Mouse (Mus musculus): ENCODE measurements around the gene Dedd. TPM values are rescaled to one million over a fixed set of nuclear protein-coding genes. Genes with fewer than 3 reads are reported as not detected.
A peak's percentile ranks its signal among the peaks of the same experiment; 100 is the strongest.
"Not testable (repeated sequence)": the region's sequence is repeated elsewhere in the genome, so short reads cannot be mapped to it uniquely, and the experiment has no call there.

The Dedd gene
- polyA plus RNA-seq, 1 experiment from 2014 or later, result 61.5 TPM

DNA sequence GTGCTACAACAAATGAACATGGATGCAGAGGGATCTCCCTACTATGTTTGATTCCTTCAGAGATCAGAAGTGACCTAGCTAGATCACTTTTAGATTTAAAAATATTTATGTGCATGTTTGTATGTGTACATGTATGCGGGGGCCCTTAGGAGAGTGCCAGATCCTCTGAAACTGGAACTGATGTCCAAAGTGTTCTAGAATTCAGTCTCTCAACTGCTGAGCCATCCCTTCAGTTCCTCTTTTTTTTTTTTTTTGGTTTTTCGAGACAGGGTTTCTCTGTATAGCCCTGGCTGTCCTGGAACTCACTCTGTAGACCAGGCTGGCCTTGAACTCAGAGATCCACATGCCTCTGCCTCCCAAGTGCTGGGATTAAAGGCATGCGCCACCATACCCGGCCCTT lies 2.4 kb upstream of the Dedd start:
- not testable (repeated sequence) for H3K36me3 ChIP-seq (ENCODE audit: control insufficient read depth, insufficient read depth, low read length); H3K4me3 ChIP-seq (replicated peaks; ENCODE audit: low read depth, low read length); DNase-seq; H3K9ac ChIP-seq (replicated peaks; ENCODE audit: low read length); H3K27ac ChIP-seq (replicated peaks; ENCODE audit: low read depth, low read length); H3K27me3 ChIP-seq (ENCODE audit: control insufficient read depth, insufficient read depth, low read length); H3K9me3 ChIP-seq (ENCODE audit: control insufficient read depth, low read length); ATAC-seq (ENCODE audit: low FRiP score, low TSS enrichment); H3K4me2 ChIP-seq (ENCODE audit: low read length)
- 83% methylated on average over 4 of the region's 4 CpGs for WGBS
- H3K4me1 ChIP-seq (ENCODE audit: control insufficient read depth, insufficient read depth, low read length), result peaks cover 25% of the 10 kb centered on the region

DNA sequence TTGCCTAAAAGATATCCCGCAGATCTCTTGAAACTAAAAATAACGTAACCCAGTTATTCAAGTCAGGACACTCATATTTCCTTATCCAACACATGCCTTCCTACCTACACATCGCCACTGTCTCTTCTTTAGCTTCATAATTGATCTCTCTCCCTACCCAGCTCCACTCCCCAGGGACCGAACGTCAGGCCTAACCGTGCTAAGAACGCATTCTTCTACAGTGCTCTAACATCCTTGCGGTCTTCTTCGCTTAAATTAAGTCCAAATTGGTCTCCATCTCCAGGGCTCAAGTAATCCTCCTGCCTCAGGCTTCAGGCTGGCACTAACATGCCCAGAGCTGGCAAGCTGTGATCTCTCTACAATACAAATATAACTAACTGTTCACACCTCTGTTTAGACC lies 701 bp upstream of the Dedd start:
- 33% methylated on average over 9 of the region's 9 CpGs for WGBS
- Histone ChIP-seq H3K9me3 (ENCODE audit: control insufficient read depth, low read length) (no peaks in the 10 kb centered on the region), H3K4me2 (ENCODE audit: low read length) (peak overlapping the region; percentile 83), H3K27ac (replicated peaks; ENCODE audit: low read depth, low read length) (peak overlapping the region; percentile 99), H3K4me1 (ENCODE audit: control insufficient read depth, insufficient read depth, low read length) (peaks cover 32% of the 10 kb centered on the region), H3K4me3 (replicated peaks; ENCODE audit: low read depth, low read length) (peak overlapping the region; percentile 82), H3K27me3 (ENCODE audit: control insufficient read depth, insufficient read depth, low read length) (no peaks in the 10 kb centered on the region), H3K9ac (replicated peaks; ENCODE audit: low read length) (peak overlapping the region; percentile 84), H3K36me3 (ENCODE audit: control insufficient read depth, insufficient read depth, low read length) (0 out of 2 replicates have a peak, but pooled peaks cover 5% of the 10 kb centered on the region)
- ATAC-seq (ENCODE audit: low FRiP score, low TSS enrichment) (no peak), DNase-seq (peak; percentile 68)

DNA sequence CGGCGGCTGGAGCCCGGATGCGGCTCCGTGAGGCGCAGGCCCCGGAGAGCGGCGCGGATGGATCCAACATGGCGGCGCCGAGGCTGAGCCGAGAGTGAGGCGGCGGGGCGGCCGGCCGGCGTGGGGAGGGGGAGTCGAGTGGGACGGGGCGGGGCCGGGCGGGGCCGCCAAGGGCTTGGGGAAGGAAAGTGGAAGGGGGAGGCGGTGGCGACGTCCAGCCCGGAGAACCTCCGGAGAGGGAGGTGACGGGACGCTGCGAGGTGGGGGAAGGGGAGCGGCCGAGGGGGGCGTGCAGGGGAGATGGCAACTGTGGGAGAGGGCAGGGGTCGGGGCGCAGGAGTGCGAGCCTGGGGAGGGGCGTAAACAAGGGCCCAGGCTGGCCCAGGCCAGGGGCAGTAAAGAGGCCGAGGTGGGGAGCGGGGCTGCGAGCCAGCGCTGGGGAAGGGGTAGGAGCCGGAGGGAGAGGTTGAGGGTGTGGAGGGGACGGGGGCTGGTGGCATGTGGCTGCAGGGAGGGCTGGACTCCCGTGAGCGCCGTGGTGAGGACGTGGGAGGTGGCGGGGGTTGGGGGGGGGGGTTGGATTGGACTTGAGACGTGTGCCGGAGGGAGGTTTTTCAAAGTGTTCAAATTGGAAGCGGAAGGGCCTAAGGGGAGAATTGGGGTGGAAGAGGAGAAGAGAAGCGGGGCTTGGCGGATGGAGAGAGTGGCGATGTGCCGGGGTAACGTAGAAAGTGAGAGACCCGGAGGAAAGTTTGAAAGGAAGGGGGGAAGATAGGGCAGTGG lies 679 bp downstream of the Dedd start:
- Histone ChIP-seq H3K4me3 (replicated peaks; ENCODE audit: low read depth, low read length) (peak overlapping the region; percentile 82), H3K27ac (replicated peaks; ENCODE audit: low read depth, low read length) (peak overlapping the region; percentile 99), H3K27me3 (ENCODE audit: control insufficient read depth, insufficient read depth, low read length) (no peaks in the 10 kb centered on the region), H3K9ac (replicated peaks; ENCODE audit: low read length) (peak overlapping the region; percentile 84), H3K4me2 (ENCODE audit: low read length) (peak overlapping the region; percentile 83), H3K36me3 (ENCODE audit: control insufficient read depth, insufficient read depth, low read length) (peaks cover 7% of the 10 kb centered on the region; the same call in 1 of the 2 replicates), H3K9me3 (ENCODE audit: control insufficient read depth, low read length) (no peaks in the 10 kb centered on the region), H3K4me1 (ENCODE audit: control insufficient read depth, insufficient read depth, low read length) (peaks cover 32% of the 10 kb centered on the region)
- DNase-seq (peak; percentile 93), ATAC-seq (ENCODE audit: low FRiP score, low TSS enrichment) (peak; percentile 88)
- WGBS, result 1% methylated on average over 60 of the region's 61 CpGs

DNA sequence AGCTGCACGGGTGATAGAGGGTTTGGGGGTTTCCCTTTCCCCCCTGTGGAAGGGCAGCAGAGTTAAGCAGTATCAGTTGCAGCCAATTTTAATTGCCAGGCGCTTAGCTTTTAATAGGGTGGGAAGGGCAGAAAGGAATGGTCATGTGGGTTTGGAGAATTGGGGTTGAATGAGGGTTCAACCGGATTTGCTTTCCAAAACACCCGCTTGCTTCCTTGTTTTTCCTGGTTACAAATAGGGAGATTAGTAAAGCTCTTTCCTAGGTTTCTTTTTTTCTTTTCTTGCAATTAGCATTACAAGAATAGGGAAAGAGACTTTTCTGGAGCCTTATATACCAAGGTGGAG lies 1.2 kb downstream of the Dedd start:
- Histone ChIP-seq H3K36me3 (ENCODE audit: control insufficient read depth, insufficient read depth, low read length) (peaks cover 7% of the 10 kb centered on the region; the same call in 1 of the 2 replicates), H3K9ac (replicated peaks; ENCODE audit: low read length) (peak overlapping the region; percentile 84), H3K4me2 (ENCODE audit: low read length) (peak overlapping the region; percentile 83), H3K4me1 (ENCODE audit: control insufficient read depth, insufficient read depth, low read length) (peaks cover 32% of the 10 kb centered on the region), H3K27ac (replicated peaks; ENCODE audit: low read depth, low read length) (peak overlapping the region; percentile 99), H3K4me3 (replicated peaks; ENCODE audit: low read depth, low read length) (peak overlapping the region; percentile 82), H3K27me3 (ENCODE audit: control insufficient read depth, insufficient read depth, low read length) (no peaks in the 10 kb centered on the region), H3K9me3 (ENCODE audit: control insufficient read depth, low read length) (no peaks in the 10 kb centered on the region)
- DNase-seq (no peak), ATAC-seq (ENCODE audit: low FRiP score, low TSS enrichment) (no peak)
- WGBS, result 2% methylated on average over 4 of the region's 4 CpGs

DNA sequence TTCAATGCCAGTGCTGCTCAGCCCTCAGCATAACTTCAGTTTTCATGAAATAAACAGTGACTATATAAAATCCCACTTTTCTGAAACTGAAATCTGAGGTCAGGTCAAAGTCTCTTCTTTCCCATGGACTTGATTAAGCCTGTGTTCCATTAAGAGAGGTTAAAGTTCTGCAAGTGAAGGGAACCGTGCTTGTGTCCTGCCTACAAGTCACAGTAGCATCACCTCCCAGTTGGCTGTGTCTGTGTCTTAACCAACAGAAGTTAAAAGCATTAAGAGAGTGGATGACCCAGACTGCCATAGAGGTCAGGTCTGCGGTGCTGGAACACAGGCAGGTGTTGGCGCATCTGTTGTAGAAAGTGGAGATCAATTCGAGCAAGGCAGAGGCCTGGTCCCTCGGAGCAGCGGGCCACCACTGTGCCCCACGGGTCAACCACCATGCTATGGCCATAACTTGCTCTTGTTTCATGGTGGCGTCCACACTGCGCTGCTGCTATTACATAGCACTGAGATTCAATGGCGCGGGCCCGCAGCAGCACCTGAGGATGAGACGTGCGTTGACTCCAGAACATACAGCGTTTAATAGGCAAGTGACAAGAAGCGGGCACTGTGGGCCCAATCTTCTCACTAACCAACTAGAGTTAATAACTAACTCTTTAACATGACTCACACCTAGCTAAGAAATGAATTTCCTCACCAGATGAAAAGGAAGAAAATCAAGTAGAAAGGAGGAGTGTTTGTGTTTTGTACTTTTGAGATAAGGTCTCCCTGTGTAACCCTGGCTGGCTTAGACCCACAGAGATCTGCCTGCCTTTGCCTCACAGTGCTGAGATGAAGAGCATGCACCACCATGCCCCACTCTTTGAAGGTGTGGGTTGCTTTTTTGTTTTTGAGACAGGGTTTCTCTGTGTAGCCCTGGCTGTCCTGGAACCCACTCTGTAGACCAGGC lies 13.6 kb downstream of the Dedd start:
- Histone ChIP-seq H3K27me3 (ENCODE audit: control insufficient read depth, insufficient read depth, low read length) (no peaks in the 10 kb centered on the region), H3K4me2 (ENCODE audit: low read length) (no peak overlapping the region), H3K4me1 (ENCODE audit: control insufficient read depth, insufficient read depth, low read length) (peaks cover 16% of the 10 kb centered on the region), H3K9ac (replicated peaks; ENCODE audit: low read length) (no peak overlapping the region), H3K27ac (replicated peaks; ENCODE audit: low read depth, low read length) (no peak overlapping the region), H3K9me3 (ENCODE audit: control insufficient read depth, low read length) (peaks cover 7% of the 10 kb centered on the region), H3K4me3 (replicated peaks; ENCODE audit: low read depth, low read length) (no peak overlapping the region), H3K36me3 (ENCODE audit: control insufficient read depth, insufficient read depth, low read length) (peaks cover 61% of the 10 kb centered on the region)
- WGBS, result 96% methylated on average over 16 of the region's 16 CpGs
- DNase-seq (no peak), ATAC-seq (ENCODE audit: low FRiP score, low TSS enrichment) (no peak)

DNA sequence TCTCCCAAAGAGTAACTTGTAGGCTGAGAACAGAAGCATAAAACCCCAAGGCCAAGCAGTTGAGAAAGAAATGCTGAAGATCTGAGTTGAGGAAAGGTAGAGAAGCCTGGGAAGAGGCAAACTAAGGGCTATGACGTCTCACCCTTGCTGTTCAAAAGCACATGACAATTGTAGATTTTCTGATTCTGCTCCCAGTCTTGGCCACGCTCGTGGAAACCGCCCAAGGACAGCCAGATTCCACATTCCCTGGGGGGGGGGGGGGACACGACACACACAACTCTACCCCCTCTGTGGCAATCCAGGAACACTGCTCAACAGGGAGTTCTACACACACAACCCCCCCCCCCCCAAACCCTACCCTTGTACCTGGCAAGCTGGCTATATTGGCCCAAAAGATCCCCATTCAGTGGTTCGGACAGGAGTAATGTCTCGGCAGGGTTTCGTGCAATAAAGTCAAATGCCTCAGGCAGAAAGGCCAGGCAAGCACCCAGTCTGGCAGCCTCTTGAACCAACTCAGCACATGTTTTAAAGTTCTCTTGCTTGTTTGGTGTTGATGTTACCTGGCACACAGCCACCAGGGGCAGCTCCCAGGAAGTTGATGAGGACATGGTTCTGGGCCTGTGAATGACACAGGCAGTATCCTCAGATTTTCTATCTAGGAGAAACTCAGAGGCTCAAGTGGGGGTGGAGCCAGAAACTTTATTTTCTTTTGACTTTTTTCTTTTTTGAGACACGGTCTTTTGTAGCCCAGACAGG lies 15.2 kb downstream of the Dedd start:
- Histone ChIP-seq H3K27me3 (ENCODE audit: control insufficient read depth, insufficient read depth, low read length) (no peaks in the 10 kb centered on the region), H3K9ac (replicated peaks; ENCODE audit: low read length) (no peak overlapping the region), H3K9me3 (ENCODE audit: control insufficient read depth, low read length) (peaks cover 7% of the 10 kb centered on the region), H3K4me3 (replicated peaks; ENCODE audit: low read depth, low read length) (no peak overlapping the region), H3K36me3 (ENCODE audit: control insufficient read depth, insufficient read depth, low read length) (peaks cover 50% of the 10 kb centered on the region), H3K4me1 (ENCODE audit: control insufficient read depth, insufficient read depth, low read length) (peaks cover 16% of the 10 kb centered on the region), H3K27ac (replicated peaks; ENCODE audit: low read depth, low read length) (no peak overlapping the region), H3K4me2 (ENCODE audit: low read length) (peak overlapping the region; percentile 93)
- WGBS, result 86% methylated on average over 9 of the region's 9 CpGs
- ATAC-seq (ENCODE audit: low FRiP score, low TSS enrichment), result no peak
- no peak for DNase-seq

DNA sequence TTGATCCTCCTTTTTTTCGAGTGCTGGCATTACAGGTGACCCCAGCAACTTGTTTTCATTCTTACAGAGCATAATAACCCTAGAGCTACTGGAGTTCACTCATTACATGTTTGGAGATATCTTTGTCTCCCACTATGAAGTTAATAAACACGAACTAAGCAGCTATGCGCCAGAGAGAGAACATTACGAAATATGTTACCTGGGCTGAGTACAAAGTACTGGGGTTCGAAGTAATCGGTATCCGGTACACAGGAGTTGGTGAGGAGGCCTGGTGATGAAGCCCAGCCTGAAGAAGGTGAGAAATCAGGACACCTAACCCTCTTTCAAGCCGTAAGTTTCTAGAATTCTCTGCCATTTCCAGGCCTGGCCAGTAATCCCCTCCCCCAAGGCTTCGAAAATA lies 15.8 kb downstream of the Dedd start:
- no peak overlapping the region for H3K27ac ChIP-seq (replicated peaks; ENCODE audit: low read depth, low read length)
- 79% methylated on average over 9 of the region's 9 CpGs for WGBS
- peaks cover 7% of the 10 kb centered on the region for H3K9me3 ChIP-seq (ENCODE audit: control insufficient read depth, low read length)
- H3K4me3 ChIP-seq (replicated peaks; ENCODE audit: low read depth, low read length), result peak overlapping the region; percentile 98
- peaks cover 44% of the 10 kb centered on the region for H3K36me3 ChIP-seq (ENCODE audit: control insufficient read depth, insufficient read depth, low read length)
- no peak for ATAC-seq (ENCODE audit: low FRiP score, low TSS enrichment)
- peak overlapping the region; percentile 93 for H3K4me2 ChIP-seq (ENCODE audit: low read length)
- H3K4me1 ChIP-seq (ENCODE audit: control insufficient read depth, insufficient read depth, low read length), result peaks cover 16% of the 10 kb centered on the region
- DNase-seq, result no peak
- H3K27me3 ChIP-seq (ENCODE audit: control insufficient read depth, insufficient read depth, low read length), result no peaks in the 10 kb centered on the region
- peak overlapping the region; percentile 77 for H3K9ac ChIP-seq (replicated peaks; ENCODE audit: low read length)

All from midbrain, embryonic 14.5 days (tissue).